Mouse (Mus musculus) kidney, embryonic 14.5 days (tissue): Measurements from ENCODE around the gene Mybbp1a. TPM values are rescaled to one million over a fixed set of nuclear protein-coding genes. Genes with fewer than 3 reads are reported as not detected.

ENCODE experiments used
- ATAC-seq: fragments of 200-750 bp; cut with Nextera tagmentation; 2 replicates; pipeline ENCODE4 v1.8.0; 2017; ENCODE audit warnings: moderate number of reproducible peaks, mild to moderate bottlenecking, moderate TSS enrichment, moderate library complexity; ENCODE audit not compliant: low FRiP score, low TSS enrichment
- H3K27ac ChIP-seq: fragments of 300-500 bp; sonication (generic); 2 replicates; pipeline ENCODE4 v1.5.1; 2014; ENCODE audit warnings: low read depth, mild to moderate bottlenecking, low read length, moderate library complexity, mixed read lengths
- H3K27me3 ChIP-seq: fragments of 300-500 bp; sonication (generic); 2 replicates; pipeline ENCODE4 v1.6.1; 2014; ENCODE audit warnings: mild to moderate bottlenecking, low read length; ENCODE audit not compliant: control insufficient read depth, insufficient read depth
- H3K36me3 ChIP-seq: fragments of 300-500 bp; sonication (generic); 2 replicates; pipeline ENCODE4 v1.6.1; 2014; ENCODE audit warnings: low read length, mixed read lengths; ENCODE audit not compliant: control insufficient read depth, insufficient read depth
- H3K4me1 ChIP-seq: fragments of 300-500 bp; sonication (generic); 2 replicates; pipeline ENCODE4 v1.6.1; 2014; ENCODE audit warnings: low read length, mixed read lengths; ENCODE audit not compliant: control insufficient read depth, insufficient read depth
- H3K4me2 ChIP-seq: fragments of 300-500 bp; sonication (generic); replicated peaks from 2 replicates; pipeline ENCODE4 v1.6.1; 2014; ENCODE audit warnings: low read depth, mild to moderate bottlenecking, low read length
- H3K4me3 ChIP-seq: fragments of 300-500 bp; sonication (generic); 2 replicates; pipeline ENCODE4 v1.5.1; 2014; ENCODE audit warnings: mild to moderate bottlenecking, low read length
- H3K9ac ChIP-seq: fragments of 300-500 bp; sonication (generic); 2 replicates; pipeline ENCODE4 v1.6.1; 2014; ENCODE audit warnings: low read depth, mild to moderate bottlenecking, low read length, moderate library complexity
- H3K9me3 ChIP-seq: fragments of 300-500 bp; sonication (generic); 2 replicates; pipeline ENCODE4 v1.6.1; 2016; ENCODE audit warnings: low read length; ENCODE audit not compliant: control insufficient read depth
- WGBS: fragments of 180-500 bp; shearing (Covaris S2); extraction: QIAGEN DNeasy Blood & Tissue Kit; methylation state at CpG from one replicate; pipeline ENCODE4 v1.1.7; 2014; 5-methylcytosine and 5-hydroxymethylcytosine counted together
- polyA plus RNA-seq: library from polyadenylated mRNA; unstranded; fragments of >200 nt; fragmentation: Nextera tagmentation; extraction: Ambion mirVana; gene quantifications from 2 replicates; pipeline ENCODE4 v1.2.1, GENCODE M21; 2014

Mybbp1a gene
- 129 and 173 TPM in 2 replicates for polyA plus RNA-seq

GRCm38 (mm10) chr11:72440965-72441664, at the start of gene Mybbp1a:
Gene Mybbp1a (plus strand): TSS chr11:72441355.
- Histone ChIP-seq H3K27ac (peak within 1 kb of the TSS; percentile 86), H3K36me3 (peaks cover 39% of the 10 kb centered on the region), H3K4me3 (peak within 1 kb of the TSS; percentile 87), H3K4me1 (peaks cover 13% of the 10 kb centered on the region), H3K27me3 (no peaks in the 10 kb centered on the region), H3K9me3 (no peaks in the 10 kb centered on the region), H3K4me2 (peak within 1 kb of the TSS; percentile 90), H3K9ac (peak within 1 kb of the TSS; percentile 88)
- WGBS, result under 1% methylated on average over 46 of the region's 46 CpGs
- peak; percentile 94 for ATAC-seq

- H3K9me3 ChIP-seq, result no peaks in the 10 kb centered on the region
- H3K4me3 ChIP-seq, result no peak overlapping the region
- no peak for ATAC-seq
- H3K4me2 ChIP-seq, result no peak overlapping the region
- 75% methylated on average over 3 of the region's 3 CpGs for WGBS
- no peak overlapping the region for H3K9ac ChIP-seq
- H3K4me1 ChIP-seq, result peaks cover 13% of the 10 kb centered on the region
- H3K27ac ChIP-seq, result no peak overlapping the region
- peaks cover 15% of the 10 kb centered on the region; the same call in 1 of the 2 replicates for H3K36me3 ChIP-seq
- no peaks in the 10 kb centered on the region for H3K27me3 ChIP-seq
Measured at GRCm38 (mm10) chr11:72393243-72393642, 47.9 kb upstream of the Mybbp1a start.

GRCm38 (mm10) chr11:72393669-72394068, 47.5 kb upstream of the Mybbp1a start:
- H3K27me3 ChIP-seq, result no peaks in the 10 kb centered on the region
- no peak overlapping the region for H3K9ac ChIP-seq
- peaks cover 16% of the 10 kb centered on the region; the same call in 1 of the 2 replicates for H3K36me3 ChIP-seq
- H3K4me2 ChIP-seq, result no peak overlapping the region
- peaks cover 13% of the 10 kb centered on the region for H3K4me1 ChIP-seq
- no peak for ATAC-seq
- 38% methylated on average over 5 of the region's 5 CpGs for WGBS
- no peaks in the 10 kb centered on the region for H3K9me3 ChIP-seq
- H3K4me3 ChIP-seq, result no peak overlapping the region
- H3K27ac ChIP-seq, result no peak overlapping the region

- no peaks in the 10 kb centered on the region for H3K9me3 ChIP-seq
- WGBS, result 72% methylated on average over 2 of the region's 2 CpGs
- no peak overlapping the region for H3K4me3 ChIP-seq
- peaks cover 13% of the 10 kb centered on the region for H3K4me1 ChIP-seq
- H3K27me3 ChIP-seq, result no peaks in the 10 kb centered on the region
- H3K36me3 ChIP-seq, result peaks cover 23% of the 10 kb centered on the region
- no peak overlapping the region for H3K9ac ChIP-seq
- H3K27ac ChIP-seq, result no peak overlapping the region
- ATAC-seq, result no peak
- H3K4me2 ChIP-seq, result no peak overlapping the region
Measured at GRCm38 (mm10) chr11:72394694-72395093, 46.5 kb upstream of the Mybbp1a start.

DNA sequence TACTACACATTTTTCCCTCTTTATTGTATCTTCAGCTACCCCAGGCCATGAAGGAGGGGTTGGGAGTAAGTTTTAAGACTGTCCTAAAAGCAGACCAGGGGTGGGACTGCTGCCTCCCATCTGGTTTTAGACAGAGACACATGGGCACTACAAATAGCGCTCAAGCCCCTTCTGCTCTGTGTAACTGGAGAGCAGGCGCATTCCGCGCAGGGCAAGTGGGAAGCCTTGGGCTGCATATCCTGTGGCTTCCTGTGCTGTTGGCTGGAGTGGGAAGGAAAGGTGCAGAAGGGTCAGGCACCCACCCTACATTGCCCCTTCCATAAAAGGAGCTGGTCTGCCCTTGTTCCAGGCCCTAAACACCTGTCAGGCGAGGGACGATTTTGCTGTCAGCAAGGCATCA, 45.5 kb upstream of the Mybbp1a start:
- no peaks in the 10 kb centered on the region for H3K27me3 ChIP-seq
- no peak overlapping the region for H3K27ac ChIP-seq
- H3K9me3 ChIP-seq, result no peaks in the 10 kb centered on the region
- no peak overlapping the region for H3K4me2 ChIP-seq
- ATAC-seq, result no peak
- WGBS, result 68% methylated on average over 6 of the region's 6 CpGs
- no peak overlapping the region for H3K4me3 ChIP-seq
- H3K36me3 ChIP-seq, result peaks cover 31% of the 10 kb centered on the region
- H3K4me1 ChIP-seq, result peaks cover 20% of the 10 kb centered on the region
- no peak overlapping the region for H3K9ac ChIP-seq

- Histone ChIP-seq H3K9me3 (no peaks in the 10 kb centered on the region), H3K27ac (no peak overlapping the region; the same call in 1 of the 2 replicates), H3K4me1 (peaks cover 30% of the 10 kb centered on the region), H3K4me3 (no peak overlapping the region), H3K9ac (no peak overlapping the region), H3K4me2 (no peak overlapping the region), H3K27me3 (no peaks in the 10 kb centered on the region), H3K36me3 (peaks cover 26% of the 10 kb centered on the region)
- no peak for ATAC-seq
- 74% methylated on average over 7 of the region's 7 CpGs for WGBS
Measured at GRCm38 (mm10) chr11:72396621-72397020, 44.5 kb upstream of the Mybbp1a start.

GRCm38 (mm10) chr11:72397072-72397471, 44.1 kb upstream of the Mybbp1a start:
- Histone ChIP-seq H3K4me1 (peaks cover 34% of the 10 kb centered on the region), H3K4me2 (no peak overlapping the region), H3K27me3 (no peaks in the 10 kb centered on the region), H3K4me3 (no peak overlapping the region), H3K36me3 (peaks cover 26% of the 10 kb centered on the region), H3K9ac (no peak overlapping the region), H3K9me3 (no peaks in the 10 kb centered on the region), H3K27ac (no peak overlapping the region; the same call in 1 of the 2 replicates)
- WGBS, result 73% methylated on average over 10 of the region's 10 CpGs
- ATAC-seq, result no peak

DNA sequence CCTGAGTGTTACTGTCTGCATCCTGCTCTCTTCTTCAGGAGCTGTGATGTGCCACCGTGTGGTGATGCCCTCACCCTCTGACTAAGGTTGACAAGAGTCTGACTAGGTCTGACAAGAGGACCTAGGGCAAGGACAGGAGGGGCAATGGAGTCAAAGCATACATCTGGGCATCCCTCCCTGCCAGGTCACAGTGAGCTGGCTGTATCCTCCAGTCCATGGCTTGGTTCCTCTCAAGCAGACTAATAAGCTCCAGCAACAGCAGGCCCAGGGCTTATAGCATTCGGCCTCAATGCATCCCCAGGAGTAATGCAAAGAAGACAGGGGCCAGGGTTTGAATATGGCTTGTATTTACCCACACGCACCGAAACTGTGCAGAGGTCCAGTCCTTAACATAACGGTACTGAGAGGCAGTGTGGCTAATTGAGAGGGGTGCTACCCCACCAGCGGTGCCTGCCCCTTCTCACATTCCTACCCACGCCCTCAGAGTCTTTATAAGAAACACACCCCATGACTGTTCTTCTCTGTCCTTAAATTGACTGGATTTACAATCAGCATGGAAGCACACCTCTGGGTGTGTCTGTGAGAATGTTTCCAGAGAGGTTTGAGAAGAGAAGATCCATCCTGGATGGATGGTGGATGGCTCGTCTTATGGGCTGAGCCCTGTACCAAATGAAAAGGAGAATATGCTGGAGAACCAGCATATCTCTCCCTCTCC, 43.2 kb upstream of the Mybbp1a start:
- H3K36me3 ChIP-seq, result peaks cover 27% of the 10 kb centered on the region
- no peak overlapping the region for H3K4me2 ChIP-seq
- ATAC-seq, result no peak
- H3K9ac ChIP-seq, result no peak overlapping the region
- no peaks in the 10 kb centered on the region for H3K9me3 ChIP-seq
- peaks cover 43% of the 10 kb centered on the region for H3K4me1 ChIP-seq
- 89% methylated on average over 8 of the region's 8 CpGs for WGBS
- H3K27ac ChIP-seq, result no peak overlapping the region
- H3K27me3 ChIP-seq, result no peaks in the 10 kb centered on the region
- H3K4me3 ChIP-seq, result no peak overlapping the region

GRCm38 (mm10) chr11:72401068-72401467, 40.1 kb upstream of the Mybbp1a start:
- Histone ChIP-seq H3K27me3 (no peaks in the 10 kb centered on the region), H3K36me3 (peaks cover 27% of the 10 kb centered on the region), H3K4me3 (no peak overlapping the region), H3K9ac (no peak overlapping the region), H3K9me3 (no peaks in the 10 kb centered on the region), H3K4me2 (peak overlapping the region; percentile 21; the same call in 1 of the 2 replicates), H3K27ac (peak overlapping the region; percentile 87), H3K4me1 (peaks cover 39% of the 10 kb centered on the region)
- peak; percentile 86 for ATAC-seq
- 35% methylated on average over 12 of the region's 12 CpGs for WGBS
